Comparison of ENCODE assay signal across 20 mouse cellular contexts in genomic region chr13:60123964-60124363, GRCm38 (mm10). TPM values are rescaled to one million over a fixed set of nuclear protein-coding genes. Genes with fewer than 3 reads are reported as not detected.
DNase-seq lines count a peak whose midpoint lies in the region; TF ChIP-seq lines count a peak whose summit lies in the region.
"Had no signal": no experiment of that assay in that cellular context is flagged by ENCODE, and none has a peak within 500 bp of the region (broad histone marks: within the 10 kb centered on the region; RNA-seq: fewer than 3 reads in every experiment).

No protein-coding gene starts in this region.

- no peak overlapping the region for H3K9ac ChIP-seq in ES-Bruce4 (ENCODE audit: low read depth, poor library complexity, severe bottlenecking)
- H3K9ac ChIP-seq: limb, embryonic 15.5 days; midbrain, embryonic 13.5 days had no signal

- no peaks in the 10 kb centered on the region for H3K9me3 ChIP-seq in ES-Bruce4 (replicated peaks; ENCODE audit: control insufficient read depth, insufficient read depth, low read length, poor library complexity, severe bottlenecking)
- no peaks in the 10 kb centered on the region for H3K9me3 ChIP-seq in limb, embryonic 10.5 days (replicated peaks)
- H3K9me3 ChIP-seq: heart, embryonic 10.5 days; limb, embryonic 15.5 days; midbrain, embryonic 13.5 days had no signal

- H3K27ac ChIP-seq in kidney, adult 2 months (ENCODE audit: insufficient read depth, low read depth, low read length): no peak overlapping the region
- no peak overlapping the region for H3K27ac ChIP-seq in ES-Bruce4 (ENCODE audit: insufficient read depth, low read length)
- H3K27ac ChIP-seq in brown adipose tissue, adult 24 weeks (replicated peaks; ENCODE audit: low read depth, low read length): peak overlapping the region; percentile 31
- H3K27ac ChIP-seq in limb, embryonic 10.5 days: peak overlapping the region; percentile 79
- H3K27ac ChIP-seq: heart, embryonic 10.5 days; hindbrain, postnatal 0 days; limb, embryonic 15.5 days; midbrain, embryonic 13.5 days had no signal

- no peaks in the 10 kb centered on the region for H3K27me3 ChIP-seq in kidney, adult 2 months (replicated peaks; ENCODE audit: control insufficient read depth, insufficient read depth, low read length)
- no peaks in the 10 kb centered on the region for H3K27me3 ChIP-seq in ES-Bruce4 (ENCODE audit: control insufficient read depth, insufficient read depth, low read length, poor library complexity, severe bottlenecking)
- H3K27me3 ChIP-seq in limb, embryonic 10.5 days (ENCODE audit: low read depth, poor library complexity, severe bottlenecking): 0 out of 2 replicates have a peak, but pooled peaks cover 13% of the 10 kb centered on the region

- WGBS in kidney, adult 2 months: 54% methylated on average over 4 of the region's 4 CpGs
- WGBS in limb, embryonic 10.5 days: 7% methylated on average over 4 of the region's 4 CpGs

- TF ChIP-seq EP300 in ES-Bruce4 (IDR thresholded peaks at IDR 0.05; ENCODE audit: insufficient read depth, low read depth, low read length): peak; percentile 53; the same call in 1 of the 2 replicates

- no peaks in the 10 kb centered on the region for H3K36me3 ChIP-seq in kidney, adult 2 months (ENCODE audit: control insufficient read depth, insufficient read depth, low read length)
- no peaks in the 10 kb centered on the region for H3K36me3 ChIP-seq in ES-Bruce4 (ENCODE audit: control insufficient read depth, insufficient read depth, low read length, poor library complexity, severe bottlenecking)
- no peaks in the 10 kb centered on the region for H3K36me3 ChIP-seq in limb, embryonic 10.5 days
- H3K36me3 ChIP-seq: G1E; heart, embryonic 10.5 days; limb, embryonic 15.5 days; midbrain, embryonic 13.5 days had no signal

- no peak for TF ChIP-seq CTCF in kidney, adult 2 months (conservative IDR thresholded peaks at IDR 0.05; ENCODE audit: insufficient read depth, insufficient read length, low read depth, low read length)
- no peak for TF ChIP-seq CTCF in ES-Bruce4 (IDR thresholded peaks at IDR 0.05; ENCODE audit: low read depth, low read length)

- peak; percentile 52 for DNase-seq in kidney, adult 2 months
- DNase-seq in kidney, adult 11 months: no peak
- DNase-seq in limb, embryonic 10.5 days (ENCODE audit: low spot score): no peak
- no peak for DNase-seq in thymus, postnatal 0 days (ENCODE audit: low spot score)
- DNase-seq in layer of hippocampus, postnatal 10 days (ENCODE audit: low spot score in 2 of 2): no peak
- DNase-seq: adrenal gland, postnatal 36 days; cerebellum, adult 9-11 months; gastrocnemius, postnatal 36 days; heart, postnatal 36 days; lung, adult 2 months; lung, postnatal 4 days; thymus, adult 18-20 months had no signal

- TF ChIP-seq POLR2A in kidney, adult 2 months (IDR thresholded peaks at IDR 0.05; ENCODE audit: low read depth, low read length): no peak
- no peak for TF ChIP-seq POLR2A in ES-Bruce4 (IDR thresholded peaks at IDR 0.05; ENCODE audit: insufficient read depth, low read length)

- no peaks in the 10 kb centered on the region; the same call in 1 of the 2 replicates for H3K4me1 ChIP-seq in kidney, adult 2 months (ENCODE audit: control insufficient read depth, insufficient read depth, low read length)
- H3K4me1 ChIP-seq in ES-Bruce4 (ENCODE audit: control insufficient read depth, insufficient read depth, low read length): no peaks in the 10 kb centered on the region
- peaks cover 5% of the 10 kb centered on the region for H3K4me1 ChIP-seq in brown adipose tissue, adult 24 weeks (ENCODE audit: control insufficient read depth, insufficient read depth, insufficient read length, low read length)
- peaks cover 67% of the 10 kb centered on the region for H3K4me1 ChIP-seq in limb, embryonic 10.5 days

- no peak overlapping the region for H3K4me3 ChIP-seq in kidney, adult 2 months (ENCODE audit: insufficient read depth, low read depth, low read length)
- H3K4me3 ChIP-seq in ES-Bruce4 (ENCODE audit: low read depth, low read length): no peak overlapping the region
- H3K4me3 ChIP-seq in brown adipose tissue, adult 24 weeks (ENCODE audit: insufficient read depth, low read depth, low read length): no peak overlapping the region
- no peak overlapping the region for H3K4me3 ChIP-seq in limb, embryonic 10.5 days
- H3K4me3 ChIP-seq: heart, embryonic 10.5 days; limb, embryonic 15.5 days; midbrain, embryonic 13.5 days; myocyte had no signal

RNA-seq across cellular contexts. Expression of gene Gas1, which starts 53.2 kb away (rescaled TPM):
- 31.1 and 53.9 TPM in 2 replicates for polyA plus RNA-seq in kidney, adult 2 months (2012; rRNA removed)
- polyA plus RNA-seq in ES-Bruce4 (2011; ENCODE audit: insufficient read depth, insufficient read length, low read depth, missing spikeins): 2.6 and 3.5 TPM in 2 replicates
- 35.6 and 47.5 TPM in 2 replicates for polyA plus RNA-seq in brown adipose tissue, adult 24 weeks (2012; ENCODE audit: insufficient read depth, insufficient read length, missing spikeins)
- polyA plus RNA-seq in limb, embryonic 10.5 days (2016; fragmentation: Nextera tagmentation; extraction: Ambion mirVana): 143 and 161 TPM in 2 replicates
- 10.6 and 12.7 TPM in 2 replicates for polyA plus RNA-seq in thymus, postnatal 0 days (2015; fragmentation: Nextera tagmentation; extraction: Ambion mirVana)
- 10 to 100 TPM; 12.9 to 14.0 TPM for total RNA-seq in layer of hippocampus, postnatal 10 days (2021)
- total RNA-seq: G1E had no signal
- polyA plus RNA-seq: G1E had no signal

Comparison
In these comparisons a context has a peak if more than half of its experiments do, and no peak if none do; other contexts are left out.
1. H3K27ac ChIP-seq: peak in brown adipose tissue, adult 24 weeks (single experiment) and limb, embryonic 10.5 days (single experiment); none in kidney, adult 2 months (single experiment) and ES-Bruce4 (single experiment).